Mouse (Mus musculus): ENCODE measurements around the gene Pnpla7.

Gene Pnpla7

GRCm38 (mm10) chr2:25066552-25066951, 90.7 kb downstream of the Pnpla7 start:
- DNase-seq (ENCODE audit: low spot score in 2 of 2), result no peak

GRCm38 (mm10) chr2:25069537-25069936, 93.7 kb downstream of the Pnpla7 start:
- DNase-seq (ENCODE audit: low spot score in 2 of 2), result no peak

GRCm38 (mm10) chr2:25072398-25072797, 96.6 kb downstream of the Pnpla7 start:
- no peak for DNase-seq (ENCODE audit: low spot score in 2 of 2)

- DNase-seq (ENCODE audit: low spot score in 2 of 2), result no peak
Observed at GRCm38 (mm10) chr2:25075506-25075905, 99.7 kb downstream of the Pnpla7 start.

GRCm38 (mm10) chr2:25078967-25079366, 103.1 kb downstream of the Pnpla7 start:
- DNase-seq (ENCODE audit: low spot score in 2 of 2), result no peak

GRCm38 (mm10) chr2:25080076-25080475, 104.2 kb downstream of the Pnpla7 start, which contains the start of gene Entpd8:
Entpd8 (plus strand) TSS chr2:25080304.
- no peak for DNase-seq (ENCODE audit: low spot score in 2 of 2)

- no peak for DNase-seq (ENCODE audit: low spot score in 2 of 2)
Observed at GRCm38 (mm10) chr2:25083697-25084096, 107.9 kb downstream of the Pnpla7 start.

- no peak for DNase-seq (ENCODE audit: low spot score in 2 of 2)
Observed at GRCm38 (mm10) chr2:25085571-25085970, 109.7 kb downstream of the Pnpla7 start.

- DNase-seq (ENCODE audit: low spot score in 2 of 2), result no peak
Observed at GRCm38 (mm10) chr2:25087842-25088241, 112.0 kb downstream of the Pnpla7 start.

- DNase-seq (ENCODE audit: low spot score in 2 of 2), result no peak
Observed at GRCm38 (mm10) chr2:25088636-25089035, 112.8 kb downstream of the Pnpla7 start.

- no peak for DNase-seq (ENCODE audit: low spot score in 2 of 2)
Observed at GRCm38 (mm10) chr2:25094785-25095108, 118.9 kb downstream of the Pnpla7 start.

- peak in 1 of 2 experiments; percentile 20 for DNase-seq (ENCODE audit: low spot score in 2 of 2)
Observed at GRCm38 (mm10) chr2:25095109-25095850, 119.4 kb downstream of the Pnpla7 start, which contains the start of gene Noxa1. Noxa1 (minus strand) TSS chr2:25095149.

- DNase-seq (ENCODE audit: low spot score in 2 of 2), result no peak
Observed at GRCm38 (mm10) chr2:25098005-25098615, 122.3 kb downstream of the Pnpla7 start.

- no peak for DNase-seq (ENCODE audit: low spot score in 2 of 2)
Observed at GRCm38 (mm10) chr2:25098956-25099355, 123.1 kb downstream of the Pnpla7 start.

- no peak for DNase-seq (ENCODE audit: low spot score in 2 of 2)
Observed at GRCm38 (mm10) chr2:25099703-25100102, 123.9 kb downstream of the Pnpla7 start.
